Mouse (Mus musculus): Measurements from ENCODE around the gene Clcnka. TPM values are rescaled to one million over a fixed set of nuclear protein-coding genes. Genes with fewer than 3 reads are reported as not detected.

The Clcnka gene
- polyA plus RNA-seq, 1 experiment from 2014 or later, result 0.20 TPM

DNA sequence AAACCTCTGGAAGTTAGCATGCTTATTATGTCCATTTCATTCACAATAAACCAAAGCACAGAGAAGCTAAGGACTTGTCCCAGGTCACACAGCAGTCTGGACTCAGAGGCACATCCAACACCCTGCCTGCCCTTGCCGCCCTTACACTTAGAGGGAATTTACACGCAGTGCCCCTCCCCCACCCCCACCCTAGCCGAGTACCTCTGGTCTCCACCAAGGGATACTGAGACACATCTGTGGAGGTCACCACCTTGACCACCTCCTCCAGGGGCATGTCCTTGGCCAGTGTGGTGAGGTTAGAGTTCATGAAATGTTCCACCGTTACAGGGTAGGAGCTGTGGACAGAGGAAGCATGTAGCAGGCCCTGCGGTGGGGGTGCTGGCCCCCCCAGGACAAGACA is 10.6 kb downstream of the Clcnka start:
- DNase-seq (ENCODE audit: low spot score), result no peak
- H3K36me3 ChIP-seq (replicated peaks; ENCODE audit: control insufficient read depth, insufficient read depth), result no peaks in the 10 kb centered on the region
- H3K27me3 ChIP-seq (ENCODE audit: control insufficient read depth, insufficient read depth, low read length), result peaks cover 19% of the 10 kb centered on the region
- no peaks in the 10 kb centered on the region for H3K9me3 ChIP-seq (ENCODE audit: control insufficient read depth, low read length)
- H3K4me2 ChIP-seq (replicated peaks), result no peak overlapping the region
- 66% methylated on average over 5 of the region's 5 CpGs for WGBS
- ATAC-seq (ENCODE audit: low FRiP score), result no peak
- no peak overlapping the region for H3K4me3 ChIP-seq (replicated peaks; ENCODE audit: low read length)
- H3K4me1 ChIP-seq (replicated peaks; ENCODE audit: control insufficient read depth, insufficient read depth, low read length), result no peaks in the 10 kb centered on the region
- H3K27ac ChIP-seq, result no peak overlapping the region
- H3K9ac ChIP-seq, result no peak overlapping the region

GRCm38 (mm10) chr4:141387093-141387784 is 11.3 kb downstream of the Clcnka start:
- Histone ChIP-seq H3K4me1 (replicated peaks; ENCODE audit: control insufficient read depth, insufficient read depth, low read length) (peaks cover 6% of the 10 kb centered on the region; the same call in 1 of the 2 replicates), H3K9ac (no peak overlapping the region), H3K9me3 (ENCODE audit: control insufficient read depth, low read length) (no peaks in the 10 kb centered on the region), H3K4me3 (replicated peaks; ENCODE audit: low read length) (no peak overlapping the region), H3K27me3 (ENCODE audit: control insufficient read depth, insufficient read depth, low read length) (peaks cover 26% of the 10 kb centered on the region), H3K4me2 (replicated peaks) (no peak overlapping the region), H3K27ac (no peak overlapping the region), H3K36me3 (replicated peaks; ENCODE audit: control insufficient read depth, insufficient read depth) (no peaks in the 10 kb centered on the region)
- DNase-seq (ENCODE audit: low spot score) (peak; percentile 88), ATAC-seq (ENCODE audit: low FRiP score) (no peak)
- WGBS, result 18% methylated on average over 5 of the region's 5 CpGs

DNA sequence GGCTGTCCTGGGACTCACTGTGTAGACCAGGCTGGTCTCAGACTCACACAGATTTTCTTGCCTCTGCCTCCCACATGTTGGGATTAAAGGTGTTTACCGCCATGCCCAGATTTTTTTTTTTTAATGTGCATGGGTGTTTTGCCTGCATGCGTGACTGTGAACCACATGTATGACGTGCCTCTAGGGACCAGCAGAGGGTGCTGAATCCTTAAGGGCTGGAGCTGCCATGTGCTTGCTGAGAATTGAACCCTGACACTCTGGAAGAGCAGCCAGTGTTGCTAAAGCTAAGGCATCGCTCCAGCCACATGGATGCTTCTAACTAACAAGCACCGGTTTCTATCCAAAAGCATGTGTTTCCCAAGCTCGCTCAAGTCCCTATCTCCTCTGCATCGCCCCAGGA is 12.4 kb downstream of the Clcnka start:
- H3K36me3 ChIP-seq (replicated peaks; ENCODE audit: control insufficient read depth, insufficient read depth), result no peaks in the 10 kb centered on the region
- ATAC-seq (ENCODE audit: low FRiP score) (no peak), DNase-seq (ENCODE audit: low spot score) (no peak)
- no peaks in the 10 kb centered on the region for H3K9me3 ChIP-seq (ENCODE audit: control insufficient read depth, low read length)
- 79% methylated on average over 7 of the region's 7 CpGs for WGBS
- H3K4me3 ChIP-seq (replicated peaks; ENCODE audit: low read length), result no peak overlapping the region
- H3K27me3 ChIP-seq (ENCODE audit: control insufficient read depth, insufficient read depth, low read length), result peaks cover 37% of the 10 kb centered on the region
- H3K27ac ChIP-seq, result no peak overlapping the region
- peaks cover 8% of the 10 kb centered on the region; the same call in 1 of the 2 replicates for H3K4me1 ChIP-seq (replicated peaks; ENCODE audit: control insufficient read depth, insufficient read depth, low read length)
- no peak overlapping the region for H3K9ac ChIP-seq
- no peak overlapping the region for H3K4me2 ChIP-seq (replicated peaks)

GRCm38 (mm10) chr4:141385275-141385674 is 13.2 kb downstream of the Clcnka start:
- 2% methylated on average over 6 of the region's 7 CpGs for WGBS
- H3K9ac ChIP-seq, result no peak overlapping the region
- ATAC-seq (ENCODE audit: low FRiP score), result no peak

GRCm38 (mm10) chr4:141382406-141382805 is 16.1 kb downstream of the Clcnka start:
- DNase-seq (ENCODE audit: low spot score) (no peak), ATAC-seq (ENCODE audit: low FRiP score) (no peak)
- H3K4me2 ChIP-seq (replicated peaks), result peak overlapping the region; percentile 47
- H3K27me3 ChIP-seq (ENCODE audit: control insufficient read depth, insufficient read depth, low read length), result peaks cover 45% of the 10 kb centered on the region
- H3K4me1 ChIP-seq (replicated peaks; ENCODE audit: control insufficient read depth, insufficient read depth, low read length), result peaks cover 8% of the 10 kb centered on the region; the same call in 1 of the 2 replicates
- H3K36me3 ChIP-seq (replicated peaks; ENCODE audit: control insufficient read depth, insufficient read depth), result no peaks in the 10 kb centered on the region
- H3K9me3 ChIP-seq (ENCODE audit: control insufficient read depth, low read length), result no peaks in the 10 kb centered on the region
- H3K4me3 ChIP-seq (replicated peaks; ENCODE audit: low read length), result peak overlapping the region; percentile 20
- WGBS, result 2% methylated on average over 25 of the region's 25 CpGs
- H3K9ac ChIP-seq, result peak overlapping the region; percentile 28; the same call in 1 of the 2 replicates
- no peak overlapping the region for H3K27ac ChIP-seq

More at GRCm38 (mm10) chr4:141385275-141385674, 13.2 kb downstream of the Clcnka start:
- Histone ChIP-seq H3K9me3 (ENCODE audit: control insufficient read depth, low read length) (no peaks in the 10 kb centered on the region), H3K27ac (no peak overlapping the region), H3K36me3 (replicated peaks; ENCODE audit: control insufficient read depth, insufficient read depth) (no peaks in the 10 kb centered on the region), H3K4me1 (replicated peaks; ENCODE audit: control insufficient read depth, insufficient read depth, low read length) (peaks cover 8% of the 10 kb centered on the region; the same call in 1 of the 2 replicates), H3K4me2 (replicated peaks) (no peak overlapping the region), H3K27me3 (ENCODE audit: control insufficient read depth, insufficient read depth, low read length) (peaks cover 45% of the 10 kb centered on the region), H3K4me3 (replicated peaks; ENCODE audit: low read length) (no peak overlapping the region)
- DNase-seq (ENCODE audit: low spot score), result peak; percentile 75

- no peak overlapping the region for H3K9ac ChIP-seq
- no peak overlapping the region for H3K4me3 ChIP-seq (replicated peaks; ENCODE audit: low read length)
- H3K27me3 ChIP-seq (ENCODE audit: control insufficient read depth, insufficient read depth, low read length), result peaks cover 43% of the 10 kb centered on the region
- 48% methylated on average over 8 of the region's 8 CpGs for WGBS
- DNase-seq (ENCODE audit: low spot score) (no peak), ATAC-seq (ENCODE audit: low FRiP score) (no peak)
- H3K36me3 ChIP-seq (replicated peaks; ENCODE audit: control insufficient read depth, insufficient read depth), result no peaks in the 10 kb centered on the region
- no peak overlapping the region for H3K27ac ChIP-seq
- H3K4me1 ChIP-seq (replicated peaks; ENCODE audit: control insufficient read depth, insufficient read depth, low read length), result peaks cover 8% of the 10 kb centered on the region; the same call in 1 of the 2 replicates
- H3K9me3 ChIP-seq (ENCODE audit: control insufficient read depth, low read length), result no peaks in the 10 kb centered on the region
- no peak overlapping the region for H3K4me2 ChIP-seq (replicated peaks)
Observed at GRCm38 (mm10) chr4:141379674-141380073, 18.9 kb downstream of the Clcnka start.

- H3K4me1 ChIP-seq (replicated peaks; ENCODE audit: control insufficient read depth, insufficient read depth, low read length), result peaks cover 5% of the 10 kb centered on the region; the same call in 1 of the 2 replicates
- H3K4me2 ChIP-seq (replicated peaks), result no peak overlapping the region
- no peak overlapping the region for H3K4me3 ChIP-seq (replicated peaks; ENCODE audit: low read length)
- H3K9ac ChIP-seq, result no peak overlapping the region
- H3K9me3 ChIP-seq (ENCODE audit: control insufficient read depth, low read length), result no peaks in the 10 kb centered on the region
- H3K36me3 ChIP-seq (replicated peaks; ENCODE audit: control insufficient read depth, insufficient read depth), result no peaks in the 10 kb centered on the region
- no peak for DNase-seq (ENCODE audit: low spot score)
- ATAC-seq (ENCODE audit: low FRiP score), result no peak
- H3K27ac ChIP-seq, result no peak overlapping the region
- WGBS, result 90% methylated on average over 5 of the region's 5 CpGs
- 0 out of 2 replicates have a peak, but pooled peaks cover 2% of the 10 kb centered on the region for H3K27me3 ChIP-seq (ENCODE audit: control insufficient read depth, insufficient read depth, low read length)
Observed at GRCm38 (mm10) chr4:141372426-141372825, 26.1 kb downstream of the Clcnka start.

- Histone ChIP-seq H3K9ac (peak within 1 kb of the TSS; percentile 78), H3K27ac (no peak within 1 kb of the TSS), H3K9me3 (ENCODE audit: control insufficient read depth, low read length) (no peaks in the 10 kb centered on the region), H3K27me3 (ENCODE audit: control insufficient read depth, insufficient read depth, low read length) (peaks cover 24% of the 10 kb centered on the region), H3K36me3 (replicated peaks; ENCODE audit: control insufficient read depth, insufficient read depth) (no peaks in the 10 kb centered on the region), H3K4me1 (replicated peaks; ENCODE audit: control insufficient read depth, insufficient read depth, low read length) (peaks cover 5% of the 10 kb centered on the region; the same call in 1 of the 2 replicates), H3K4me3 (replicated peaks; ENCODE audit: low read length) (peak within 1 kb of the TSS; percentile 63), H3K4me2 (replicated peaks) (peak within 1 kb of the TSS; percentile 90)
- ATAC-seq (ENCODE audit: low FRiP score) (peak; percentile 35), DNase-seq (ENCODE audit: low spot score) (peak; percentile 55)
- WGBS, result under 1% methylated on average over 60 of the region's 71 CpGs
Observed at GRCm38 (mm10) chr4:141367997-141368791, 30.3 kb downstream of the Clcnka start, which contains the start of gene Fam131c. Gene Fam131c, plus strand, starts transcription at chr4:141368220.

DNA sequence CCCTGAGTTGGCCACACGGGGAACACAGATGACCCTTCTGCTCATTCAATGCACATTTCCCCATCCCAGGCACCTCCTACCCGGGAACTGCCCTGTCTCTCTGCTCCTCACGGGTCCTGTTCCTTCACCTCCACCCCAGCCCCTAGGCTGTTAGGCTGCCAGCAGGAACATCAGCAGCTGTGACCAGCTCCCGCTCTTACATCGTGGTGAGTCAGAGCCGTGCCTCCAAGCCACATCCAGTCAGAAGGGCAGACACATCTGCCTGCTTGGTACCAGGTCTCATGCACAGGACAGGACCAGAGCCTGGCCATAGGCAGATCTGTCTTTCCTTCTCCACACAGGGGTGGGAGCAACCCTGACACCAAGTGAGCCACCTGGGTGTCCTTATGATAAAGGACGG is 32.6 kb downstream of the Clcnka start:
- Histone ChIP-seq H3K27me3 (ENCODE audit: control insufficient read depth, insufficient read depth, low read length) (peaks cover 24% of the 10 kb centered on the region), H3K4me2 (replicated peaks) (no peak overlapping the region), H3K4me3 (replicated peaks; ENCODE audit: low read length) (no peak overlapping the region), H3K4me1 (replicated peaks; ENCODE audit: control insufficient read depth, insufficient read depth, low read length) (peaks cover 5% of the 10 kb centered on the region; the same call in 1 of the 2 replicates), H3K9ac (no peak overlapping the region), H3K36me3 (replicated peaks; ENCODE audit: control insufficient read depth, insufficient read depth) (no peaks in the 10 kb centered on the region), H3K9me3 (ENCODE audit: control insufficient read depth, low read length) (no peaks in the 10 kb centered on the region), H3K27ac (no peak overlapping the region)
- 53% methylated on average over 7 of the region's 7 CpGs for WGBS
- DNase-seq (ENCODE audit: low spot score), result no peak
- ATAC-seq (ENCODE audit: low FRiP score), result no peak

Measured in hindbrain, embryonic 14.5 days (tissue).